Mouse (Mus musculus) ZHBTc4 (cell line): ENCODE measurements around the gene Zfyve1.

ENCODE experiments used
- DNase-seq: peaks from one replicate; pipeline ENCODE4 v3.0.0-alpha.2; 2011; ENCODE audit warnings: low read depth, low spot score

The Zfyve1 gene

DNA sequence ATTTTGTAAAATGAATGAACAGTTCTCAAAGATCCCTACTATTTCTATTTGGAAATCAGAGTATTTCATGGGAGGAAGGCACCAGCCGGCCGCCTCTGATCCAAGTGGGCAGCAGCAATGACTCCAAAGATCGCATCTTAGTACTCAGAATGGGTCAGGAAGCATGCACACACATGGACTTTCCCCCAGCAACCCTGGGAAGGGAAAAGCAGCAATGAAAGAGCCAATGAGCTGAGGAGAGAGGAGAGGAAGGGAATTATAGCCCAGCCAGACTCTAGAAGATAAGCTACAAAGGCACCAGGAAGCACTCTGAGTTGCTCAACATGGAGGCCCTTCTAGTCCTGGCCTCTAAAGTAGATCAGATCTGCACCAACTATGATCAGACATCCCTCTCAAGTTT is 16.7 kb downstream of the Zfyve1 start:
- no peak for DNase-seq

DNA sequence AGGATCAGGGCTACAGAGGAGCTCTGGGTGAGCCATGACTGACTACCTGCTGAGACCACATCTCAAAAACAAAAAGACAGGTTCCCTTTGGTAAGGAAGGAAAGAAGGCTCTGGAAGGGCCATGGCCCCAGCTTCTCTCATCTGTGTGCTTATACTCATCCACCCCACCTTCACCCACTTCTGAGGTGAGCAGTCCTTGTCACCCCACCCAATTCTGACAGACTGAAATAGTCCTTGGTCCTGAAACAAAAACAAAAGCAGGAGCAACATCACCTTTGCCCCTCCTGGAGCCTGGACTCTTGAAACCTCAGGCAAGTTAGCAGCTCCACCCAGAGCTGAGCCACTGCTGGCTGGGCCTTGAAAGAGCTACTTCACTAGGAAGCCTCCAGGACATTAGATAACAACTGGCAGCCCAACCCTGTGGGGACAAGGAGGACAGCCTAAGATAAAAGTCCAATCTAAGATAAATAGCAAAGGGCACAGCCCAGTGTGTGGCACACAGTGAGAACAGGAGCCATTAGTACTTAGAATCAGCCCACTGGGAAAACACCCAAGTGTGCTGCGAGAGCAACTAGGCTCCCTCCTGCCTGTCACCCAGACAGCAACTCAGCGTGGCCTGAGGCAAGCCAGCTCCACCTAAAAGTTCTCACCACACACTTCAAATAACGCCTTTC is 18.0 kb downstream of the Zfyve1 start:
- DNase-seq, result peak; percentile 85

GRCm38 (mm10) chr12:83578356-83578755 is 18.7 kb downstream of the Zfyve1 start:
- peak; percentile 50 for DNase-seq

DNA sequence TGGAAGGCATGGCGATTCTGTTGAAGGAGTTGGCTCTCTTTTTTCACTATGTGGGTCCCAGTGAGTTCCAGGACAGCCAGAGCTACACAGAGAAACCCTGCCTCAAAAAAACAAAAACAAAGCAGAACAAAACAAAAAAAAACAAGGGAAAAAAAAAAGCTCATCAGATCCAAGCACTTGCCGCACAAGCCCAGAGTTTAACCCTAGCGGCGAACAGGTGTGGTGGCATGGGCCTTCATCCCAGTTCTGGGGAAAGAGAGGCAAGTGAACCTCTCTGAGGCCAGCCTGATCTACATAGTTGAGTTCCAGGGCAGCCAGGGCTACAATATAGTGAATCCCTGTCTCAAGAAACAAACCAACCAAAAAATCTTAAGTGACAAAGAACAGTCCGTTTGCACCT is 19.6 kb downstream of the Zfyve1 start:
- DNase-seq, result peak; percentile 76

DNA sequence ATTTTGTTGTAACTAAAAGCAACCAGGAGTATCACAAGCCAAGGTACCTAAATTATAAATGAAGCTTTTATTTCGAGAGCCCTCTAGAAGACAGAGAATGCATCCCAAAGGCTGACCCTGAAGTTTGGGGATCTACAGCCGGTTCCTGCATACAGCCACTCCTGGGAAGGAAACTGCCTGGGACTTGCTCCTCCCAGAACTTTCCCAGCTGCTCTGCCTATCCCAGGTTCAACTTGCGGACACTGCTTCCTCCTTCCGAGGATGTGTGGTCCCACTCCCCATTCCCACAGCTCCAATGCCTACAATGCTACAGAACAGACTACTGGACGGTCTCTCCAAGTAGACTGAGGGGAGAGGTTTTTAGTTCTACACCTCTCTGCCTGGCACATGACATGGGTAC is 24.3 kb downstream of the Zfyve1 start:
- DNase-seq, result peak; percentile 44

DNA sequence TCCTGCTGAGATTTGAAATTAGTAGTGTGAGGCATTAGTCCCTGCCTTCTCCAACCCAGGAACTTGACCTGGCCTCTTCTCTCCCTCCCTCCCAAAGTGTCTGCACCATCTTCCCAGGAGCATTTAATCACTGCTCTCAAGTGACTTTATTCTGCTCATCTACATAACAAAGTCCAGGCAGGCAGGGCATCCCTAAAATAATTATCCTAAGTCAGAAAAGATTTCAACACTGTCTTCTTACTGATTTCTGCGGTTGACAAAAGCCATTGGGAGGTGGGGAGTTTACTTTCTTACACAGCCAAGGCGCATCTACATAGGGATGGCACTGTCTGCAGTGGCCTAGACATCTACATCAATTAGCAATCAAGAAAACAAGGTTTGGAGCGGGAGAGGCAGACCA is 27.2 kb downstream of the Zfyve1 start:
- DNase-seq, result peak; percentile 81

GRCm38 (mm10) chr12:83562589-83562988 is 34.4 kb downstream of the Zfyve1 start:
- DNase-seq, result no peak

DNA sequence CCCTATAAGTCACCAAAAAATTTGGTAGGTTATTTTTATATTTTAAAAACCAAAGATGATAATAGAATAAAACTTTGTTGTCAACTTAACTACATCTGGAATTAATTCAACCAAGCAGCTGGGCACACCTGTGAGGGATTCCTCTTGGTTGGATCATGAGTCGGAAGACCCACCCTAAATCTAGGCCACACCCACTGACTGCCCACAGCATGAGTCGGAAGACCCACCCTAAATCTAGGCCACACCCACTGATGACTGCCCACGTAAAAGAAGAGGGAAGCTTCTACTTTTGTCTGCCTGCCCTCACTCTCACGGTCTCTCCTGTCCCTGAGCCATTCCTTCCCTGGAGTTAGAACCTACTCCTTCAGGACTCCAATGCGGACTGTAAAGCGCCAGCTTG is 36.8 kb downstream of the Zfyve1 start:
- peak; percentile 89 for DNase-seq

DNA sequence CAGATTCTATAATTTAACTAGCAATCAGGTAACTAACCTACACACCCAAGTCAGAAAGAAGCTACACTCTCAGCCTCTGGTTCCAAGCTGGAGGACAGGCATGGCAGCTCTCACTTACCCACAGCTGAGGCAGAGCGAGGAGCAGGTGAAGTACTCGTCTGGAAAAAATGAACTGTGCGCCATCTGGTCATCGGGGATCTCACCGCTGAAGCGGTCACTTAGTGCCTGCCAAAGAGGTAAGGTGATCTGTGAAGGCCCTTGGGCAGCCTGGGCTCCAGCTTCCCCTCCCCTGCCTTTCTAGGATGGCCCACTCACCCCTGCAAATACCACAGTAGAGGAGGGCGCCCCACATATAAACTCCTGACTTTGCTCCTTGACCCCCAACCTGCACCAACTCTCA is 38.5 kb downstream of the Zfyve1 start:
- no peak for DNase-seq

- no peak for DNase-seq
Observed at GRCm38 (mm10) chr12:83555605-83556004, 41.4 kb downstream of the Zfyve1 start.

- no peak for DNase-seq
Observed at GRCm38 (mm10) chr12:83553816-83554215, 43.2 kb downstream of the Zfyve1 start.

- no peak for DNase-seq
Observed at GRCm38 (mm10) chr12:83551305-83551704, 45.7 kb downstream of the Zfyve1 start.

- no peak for DNase-seq
Observed at GRCm38 (mm10) chr12:83544791-83545190, 52.2 kb downstream of the Zfyve1 start.

DNA sequence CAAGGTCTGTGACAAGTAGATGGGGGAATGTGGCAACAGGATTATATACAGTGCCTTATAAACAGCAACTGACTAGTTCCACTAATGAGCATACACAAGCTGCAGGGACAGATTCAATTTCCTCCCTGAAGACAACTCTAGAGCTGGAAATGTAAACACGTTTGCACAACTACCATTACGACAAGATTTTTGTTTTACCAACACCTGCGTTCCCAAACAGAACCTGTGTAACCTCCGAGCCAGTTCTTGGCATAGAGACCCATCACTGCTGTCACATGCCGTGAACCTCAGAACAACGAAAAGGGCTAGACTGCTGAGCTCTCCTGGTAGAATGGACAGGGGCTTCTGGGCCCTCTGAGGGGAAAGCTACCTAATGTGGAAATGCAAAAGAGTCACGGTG is 53.0 kb downstream of the Zfyve1 start:
- DNase-seq, result no peak

GRCm38 (mm10) chr12:83536039-83536438 is 61.0 kb downstream of the Zfyve1 start:
- DNase-seq, result peak; percentile 47

- DNase-seq, result no peak
Observed at GRCm38 (mm10) chr12:83535428-83535827, 61.6 kb downstream of the Zfyve1 start.

DNA sequence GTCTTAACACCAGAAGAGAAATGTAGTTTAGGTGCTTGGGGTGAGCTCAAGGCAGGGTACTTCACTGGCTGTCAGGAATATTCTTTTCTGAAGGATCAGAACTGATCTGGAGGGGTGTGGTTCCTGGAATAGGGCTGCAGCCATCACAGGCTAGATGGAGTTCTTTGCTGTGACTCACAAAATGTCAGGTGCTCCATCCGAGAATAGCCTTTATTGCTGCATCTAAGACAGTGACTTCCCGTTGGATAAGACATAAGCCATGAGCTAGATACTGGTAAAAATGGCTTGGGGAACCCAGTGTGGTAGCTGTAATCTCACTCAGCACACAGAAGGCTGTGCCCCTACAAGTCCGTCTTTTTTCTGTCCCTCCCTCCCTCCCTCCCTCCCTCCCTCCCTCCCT is 62.8 kb downstream of the Zfyve1 start:
- no peak for DNase-seq

DNA sequence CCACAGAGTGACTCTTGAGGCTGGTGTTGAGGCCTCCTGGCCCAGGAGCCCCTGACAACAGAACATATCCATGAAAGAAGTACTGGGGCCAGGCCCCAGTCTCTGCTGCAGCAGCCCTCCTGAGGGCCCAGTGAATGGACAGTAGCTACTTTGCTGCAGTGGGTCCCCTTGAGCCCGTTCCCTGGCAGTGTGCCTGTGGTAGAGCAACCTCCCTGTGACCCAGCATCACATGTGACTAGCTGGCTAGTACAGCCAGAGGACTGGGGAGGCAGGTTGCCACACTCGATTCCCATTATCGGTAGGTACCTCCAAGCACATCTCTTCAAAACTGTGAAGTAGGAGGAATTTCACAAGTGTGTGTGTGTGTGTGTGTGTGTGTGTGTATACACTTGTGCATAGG is 64.1 kb downstream of the Zfyve1 start:
- no peak for DNase-seq

- no peak for DNase-seq
Observed at GRCm38 (mm10) chr12:83531992-83532391, 65.0 kb downstream of the Zfyve1 start.

DNA sequence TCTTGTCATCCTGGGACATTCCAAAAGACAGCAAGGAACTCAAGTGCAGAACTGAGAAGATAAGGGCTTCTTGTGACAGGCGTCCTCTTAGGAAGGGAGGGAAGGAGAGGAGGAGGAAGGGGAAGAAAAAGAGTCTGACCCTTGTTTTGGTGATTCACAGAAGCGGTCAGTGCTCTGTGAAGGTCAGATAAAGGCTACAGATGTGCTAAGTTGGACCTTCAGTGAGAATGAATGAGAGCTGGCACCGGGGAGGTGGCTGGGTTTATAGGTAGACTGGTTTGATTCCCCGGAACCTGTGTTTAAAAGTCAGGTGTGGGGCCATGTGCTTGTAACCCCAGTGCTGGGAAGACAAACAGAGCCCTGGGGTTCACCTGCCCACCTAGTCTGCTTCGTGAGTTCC is 68.4 kb downstream of the Zfyve1 start:
- DNase-seq, result no peak

GRCm38 (mm10) chr12:83527816-83528215 is 69.2 kb downstream of the Zfyve1 start:
- DNase-seq, result peak; percentile 80

DNA sequence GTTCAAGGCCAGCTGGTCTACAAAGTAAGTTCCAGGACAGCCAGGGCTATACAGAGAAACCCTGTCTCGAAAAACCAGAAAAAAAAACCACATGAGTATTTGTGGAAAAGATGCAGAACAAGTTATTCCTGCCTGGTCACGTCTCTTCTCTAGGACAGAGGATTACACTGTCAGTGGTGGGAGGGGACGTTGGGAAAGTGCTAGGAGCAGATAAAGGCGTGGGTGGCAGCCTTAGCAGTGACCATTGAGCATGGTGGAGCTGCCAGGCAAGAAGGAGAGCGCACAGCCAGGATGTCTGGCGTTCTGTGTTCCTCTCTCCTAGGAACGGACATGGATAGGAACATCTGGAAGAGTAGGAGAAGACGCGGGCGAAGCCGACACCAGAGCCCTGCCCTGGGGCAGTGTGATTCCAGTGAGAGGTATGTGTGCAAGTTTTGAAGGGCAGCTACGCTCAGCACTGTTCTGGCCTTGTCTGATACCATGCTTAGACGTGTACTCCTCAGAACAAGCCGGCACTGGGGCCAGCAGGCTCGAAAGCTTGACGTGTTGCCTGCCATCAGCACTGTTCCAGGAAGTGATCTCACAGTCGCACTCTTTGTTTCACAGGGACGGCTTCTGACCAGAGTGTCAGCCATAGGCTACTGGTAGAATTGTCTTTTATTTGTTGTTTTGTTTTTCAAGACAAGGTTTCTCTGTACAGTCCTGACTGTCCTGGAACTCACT is 71.0 kb downstream of the Zfyve1 start:
- peak; percentile 49 for DNase-seq

DNA sequence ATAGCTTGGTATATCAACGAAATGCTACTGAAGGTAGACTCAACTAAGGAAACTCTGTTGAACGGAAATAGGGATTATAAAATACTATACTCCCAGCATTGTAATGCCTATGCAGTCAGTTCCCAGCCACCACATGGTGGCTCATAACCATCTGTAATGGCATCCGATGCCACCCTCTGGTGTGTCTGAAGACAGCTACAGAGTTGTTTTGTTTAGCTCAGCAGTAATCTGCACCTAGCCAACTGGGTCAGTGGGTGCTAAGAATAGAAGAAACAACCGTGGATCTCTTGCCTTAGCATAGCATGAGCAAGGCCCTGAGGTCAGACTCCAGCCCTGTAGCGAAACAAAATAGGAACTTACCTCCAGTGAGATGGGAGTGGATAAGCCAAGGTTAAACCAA is 72.7 kb downstream of the Zfyve1 start:
- DNase-seq, result no peak
